Mouse (Mus musculus) olfactory bulb, adult 2 months (tissue): Measurements from ENCODE around the gene Myl12a.

Source experiments
- CTCF ChIP-seq: fragments of 200-500 bp; IDR thresholded peaks from 2 replicates; pipeline ENCODE4 v1.5.1; 2012; ENCODE audit warnings: low read depth, mild to moderate bottlenecking, low read length, moderate library complexity; ENCODE audit not compliant: insufficient read depth
- POLR2A ChIP-seq: fragments of 200-500 bp; IDR thresholded peaks from 2 replicates; pipeline ENCODE4 v1.6.1; 2012; ENCODE audit warnings: mild to moderate bottlenecking, low read depth, low read length, moderate library complexity; ENCODE audit not compliant: insufficient read depth

DNA sequence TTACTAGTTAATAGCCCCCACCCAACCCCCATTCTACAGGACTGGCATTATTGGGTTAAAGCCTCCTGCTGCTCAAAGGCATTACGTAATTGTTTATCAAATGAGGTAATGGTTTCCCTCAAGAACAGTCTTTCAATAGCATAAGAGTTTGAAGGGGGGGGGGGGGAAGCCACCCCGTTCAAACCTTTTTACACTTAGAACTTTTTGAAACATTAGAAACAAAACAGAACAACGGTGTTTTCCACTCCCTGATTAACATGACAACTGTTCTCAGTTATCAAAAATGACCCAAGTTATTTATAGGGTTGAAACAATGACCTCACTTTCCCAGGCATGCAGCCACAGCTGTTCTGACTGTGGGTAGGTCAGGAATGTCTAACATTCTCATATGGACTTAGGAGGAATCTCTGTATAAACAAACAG is 9.3 kb downstream of the Myl12a start:
- TF ChIP-seq POLR2A (no peak), CTCF (no peak)
